Mouse (Mus musculus): ENCODE results near the gene Cryba4.

The Cryba4 gene

GRCm38 (mm10) chr5:112252400-112252799 lies at the start of gene Cryba4:
Cryba4 (minus strand) TSS chr5:112252518.
- in situ Hi-C loops (cut with MboI, MseI), result no loop called here

DNA sequence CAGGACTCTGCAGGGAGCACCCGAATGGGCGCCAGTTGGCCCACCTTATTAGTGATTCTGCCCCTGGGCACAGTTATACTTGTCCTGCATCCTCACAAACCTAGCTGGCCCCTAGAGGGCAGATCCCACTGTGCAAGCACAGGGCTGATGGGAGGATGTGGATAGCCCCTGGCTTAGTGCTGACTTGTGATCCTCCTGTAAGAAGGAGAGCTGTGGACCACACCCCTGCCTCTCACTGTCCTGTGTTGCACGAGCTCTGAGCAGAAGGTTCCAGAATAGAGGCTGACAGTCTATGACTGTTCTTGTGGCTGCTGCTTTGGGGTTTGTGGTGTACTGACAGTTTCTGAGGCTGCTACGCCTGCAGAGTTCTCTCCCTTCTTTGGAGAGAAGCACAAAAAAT lies 49.4 kb upstream of the Cryba4 start:
- in situ Hi-C loops (cut with MboI, MseI), result no loop called here

DNA sequence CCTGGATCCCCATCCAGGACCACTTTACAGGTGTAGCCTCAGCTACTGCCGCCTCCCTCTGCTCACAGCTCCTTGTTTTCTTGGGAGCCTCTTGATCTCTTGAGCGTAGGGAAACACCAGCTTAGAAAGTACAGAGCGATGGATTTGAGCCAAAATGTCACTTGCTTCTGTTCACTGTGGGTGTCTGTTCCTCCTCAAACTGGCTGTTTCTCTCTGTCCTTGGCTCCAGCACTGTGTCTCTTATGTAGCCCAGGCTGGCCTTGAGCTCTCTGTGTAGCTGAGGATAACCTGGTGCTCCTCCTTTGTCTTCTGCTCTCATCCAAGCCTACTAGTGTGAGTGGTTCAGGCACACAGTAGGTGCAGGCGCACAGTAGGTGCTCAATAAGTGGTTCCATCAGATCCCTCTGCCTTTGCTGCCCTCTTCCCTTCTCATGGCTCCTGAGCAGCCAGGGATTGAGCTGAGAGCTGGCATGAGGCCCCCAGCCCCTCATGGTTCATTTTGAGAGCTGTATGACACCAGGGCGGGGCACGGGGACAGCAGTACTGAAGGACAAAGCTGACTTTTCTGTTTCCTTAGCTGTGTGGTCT lies 48.5 kb upstream of the Cryba4 start:
- in situ Hi-C loops (cut with MboI, MseI), result no loop called here

DNA sequence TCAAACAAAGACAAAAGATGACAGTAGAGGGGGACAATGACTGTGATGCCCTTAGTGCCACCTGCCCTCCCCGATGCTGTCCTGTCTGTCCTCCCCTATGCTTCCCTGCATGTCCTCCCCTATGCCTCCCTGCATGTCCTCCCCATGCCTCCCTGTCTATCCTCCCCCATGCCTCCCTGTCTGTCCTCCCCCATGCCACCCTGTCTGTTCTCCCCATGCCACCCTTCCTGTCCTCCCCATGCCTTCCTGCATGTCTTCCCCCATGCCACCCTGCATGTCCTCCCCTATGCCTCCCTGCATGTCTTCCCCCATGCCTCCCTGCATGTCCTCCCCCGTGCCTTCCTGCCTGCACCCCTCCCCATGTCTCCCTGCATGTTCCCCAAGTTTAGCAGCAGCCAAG lies 47.8 kb upstream of the Cryba4 start:
- in situ Hi-C loops (cut with MboI, MseI), result no loop called here

DNA sequence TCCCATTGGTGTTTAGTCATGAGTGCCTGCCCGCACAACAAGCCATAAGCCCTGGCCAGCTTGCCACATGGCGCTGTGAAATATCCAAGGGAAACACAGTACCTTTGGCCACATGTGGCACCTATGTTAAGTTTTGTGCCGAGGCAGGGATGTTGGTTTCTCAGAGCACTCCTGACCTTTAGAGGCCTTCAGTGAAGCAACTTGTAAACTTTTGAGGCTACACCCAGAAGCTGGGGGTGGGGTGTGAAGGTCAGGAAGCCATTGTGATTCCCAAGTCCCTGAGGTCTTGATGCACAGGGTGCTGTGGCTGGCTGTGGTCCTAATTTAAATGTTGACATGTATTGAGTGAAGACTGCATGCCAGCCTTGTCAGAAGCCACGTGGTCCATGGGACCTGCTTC lies 47.1 kb upstream of the Cryba4 start:
- in situ Hi-C loops (cut with MboI, MseI), result no loop called here

- in situ Hi-C loops (cut with MboI, MseI), result no loop called here
These were observed 46.1 kb upstream of the Cryba4 start for GRCm38 (mm10) chr5:112298226-112298988.

- in situ Hi-C loops (cut with MboI, MseI), result no loop called here
These were observed 44.9 kb upstream of the Cryba4 start for GRCm38 (mm10) chr5:112297257-112297656.

DNA sequence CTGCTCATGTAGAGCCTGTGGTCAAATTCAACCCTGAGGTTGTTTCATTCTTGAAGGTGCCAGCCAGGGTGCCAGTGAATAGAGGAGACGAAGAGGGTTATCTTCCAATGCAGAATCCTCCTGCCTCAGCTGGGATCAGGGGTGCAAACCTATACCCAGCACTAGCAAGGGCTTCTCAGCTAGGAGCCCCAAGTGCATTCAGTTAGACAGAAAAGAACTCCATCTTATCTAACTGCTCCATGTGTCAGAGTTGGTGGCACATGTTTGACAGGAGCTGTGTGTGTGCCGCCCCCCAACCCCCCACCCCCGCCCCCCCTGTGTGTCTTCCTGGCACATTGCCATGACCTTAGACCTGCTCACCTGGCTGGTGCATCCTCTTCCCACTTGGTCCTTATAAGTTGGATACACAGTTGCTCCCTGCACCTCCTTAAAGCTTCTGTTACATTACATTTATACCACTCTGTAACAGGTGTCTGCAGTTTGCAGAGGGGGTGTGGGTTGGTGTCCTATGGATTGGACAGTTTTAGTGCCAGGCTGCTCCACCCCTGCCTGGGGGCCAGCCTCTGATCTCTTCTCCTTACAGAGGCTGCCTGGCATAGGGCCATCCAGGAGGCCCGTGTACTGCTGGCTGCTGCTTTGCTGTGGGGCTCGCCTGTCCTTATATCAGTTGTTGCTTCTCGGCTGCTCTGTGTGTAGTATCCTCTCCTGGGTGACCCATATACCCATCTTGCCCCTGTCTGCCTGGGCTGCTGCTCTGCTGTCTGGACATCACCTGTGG lies 44.3 kb upstream of the Cryba4 start:
- in situ Hi-C loops (cut with MboI, MseI), result no loop called here

GRCm38 (mm10) chr5:112295564-112295963 lies 43.2 kb upstream of the Cryba4 start:
- in situ Hi-C loops (cut with MboI, MseI), result no loop called here

- in situ Hi-C loops (cut with MboI, MseI), result no loop called here
These were observed 42.8 kb upstream of the Cryba4 start for GRCm38 (mm10) chr5:112295162-112295561.

- in situ Hi-C loops (cut with MboI, MseI), result no loop called here
These were observed 42.4 kb upstream of the Cryba4 start for GRCm38 (mm10) chr5:112294696-112295095.

GRCm38 (mm10) chr5:112293800-112294199 lies 41.5 kb upstream of the Cryba4 start:
- in situ Hi-C loops (cut with MboI, MseI), result no loop called here

DNA sequence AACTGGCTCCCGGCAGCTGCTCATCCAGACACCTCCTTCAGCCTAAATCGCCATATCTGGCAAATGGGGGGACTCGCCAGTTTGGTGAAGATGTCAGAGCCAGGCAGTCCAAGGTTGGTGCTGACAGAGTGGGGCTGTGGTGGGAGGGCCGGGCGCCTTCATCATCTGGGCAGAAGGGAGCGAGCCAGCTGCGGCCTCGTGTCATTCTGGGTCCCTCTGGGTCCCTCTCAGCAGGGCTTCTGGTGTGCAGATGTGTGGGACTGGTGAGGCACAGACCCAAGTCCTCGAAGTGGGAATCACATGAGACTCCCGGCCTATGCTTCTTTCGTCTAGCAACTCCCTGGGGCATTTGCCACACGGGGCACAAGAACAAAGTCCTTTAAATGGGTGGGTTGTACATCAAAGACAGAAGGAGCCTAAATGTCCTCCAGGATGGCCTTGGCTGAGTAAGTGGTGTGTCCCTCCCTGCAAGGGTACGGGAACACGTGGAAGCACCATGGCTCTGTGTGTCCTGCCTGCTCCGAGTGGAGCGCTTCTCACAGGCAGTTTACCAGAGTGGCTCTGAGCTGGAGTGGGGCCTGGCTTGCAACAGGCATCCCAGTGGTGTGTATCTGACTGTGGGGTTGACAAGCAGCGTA lies 40.1 kb upstream of the Cryba4 start:
- in situ Hi-C loops (cut with MboI, MseI), result no loop called here

DNA sequence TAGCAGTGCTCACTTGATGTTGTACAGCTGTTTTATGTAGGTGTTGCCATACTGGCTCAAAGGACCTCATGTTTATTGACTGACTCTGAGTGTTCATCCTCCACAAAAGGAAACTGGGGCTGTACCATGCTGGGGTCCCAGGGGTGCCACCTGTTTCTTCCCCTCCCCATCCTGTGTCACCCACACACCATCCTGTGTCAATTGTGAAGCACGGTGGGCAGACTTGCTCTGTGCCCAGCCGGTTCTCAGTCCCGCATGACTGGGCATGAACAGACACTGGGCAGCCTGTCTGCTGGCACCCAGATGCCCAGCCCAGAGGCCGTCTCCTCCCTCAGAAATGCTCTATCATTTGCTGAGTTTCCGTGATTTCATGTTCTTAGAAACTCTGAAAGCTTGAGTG lies 39.5 kb upstream of the Cryba4 start:
- in situ Hi-C loops (cut with MboI, MseI), result no loop called here

GRCm38 (mm10) chr5:112290536-112290880 lies 38.2 kb upstream of the Cryba4 start:
- in situ Hi-C loops (cut with MboI, MseI), result no loop called here

GRCm38 (mm10) chr5:112289819-112290535 lies 37.7 kb upstream of the Cryba4 start:
- in situ Hi-C loops (cut with MboI, MseI), result no loop called here

- in situ Hi-C loops (cut with MboI, MseI), result no loop called here
These were observed 36.9 kb upstream of the Cryba4 start for GRCm38 (mm10) chr5:112289236-112289635.

DNA sequence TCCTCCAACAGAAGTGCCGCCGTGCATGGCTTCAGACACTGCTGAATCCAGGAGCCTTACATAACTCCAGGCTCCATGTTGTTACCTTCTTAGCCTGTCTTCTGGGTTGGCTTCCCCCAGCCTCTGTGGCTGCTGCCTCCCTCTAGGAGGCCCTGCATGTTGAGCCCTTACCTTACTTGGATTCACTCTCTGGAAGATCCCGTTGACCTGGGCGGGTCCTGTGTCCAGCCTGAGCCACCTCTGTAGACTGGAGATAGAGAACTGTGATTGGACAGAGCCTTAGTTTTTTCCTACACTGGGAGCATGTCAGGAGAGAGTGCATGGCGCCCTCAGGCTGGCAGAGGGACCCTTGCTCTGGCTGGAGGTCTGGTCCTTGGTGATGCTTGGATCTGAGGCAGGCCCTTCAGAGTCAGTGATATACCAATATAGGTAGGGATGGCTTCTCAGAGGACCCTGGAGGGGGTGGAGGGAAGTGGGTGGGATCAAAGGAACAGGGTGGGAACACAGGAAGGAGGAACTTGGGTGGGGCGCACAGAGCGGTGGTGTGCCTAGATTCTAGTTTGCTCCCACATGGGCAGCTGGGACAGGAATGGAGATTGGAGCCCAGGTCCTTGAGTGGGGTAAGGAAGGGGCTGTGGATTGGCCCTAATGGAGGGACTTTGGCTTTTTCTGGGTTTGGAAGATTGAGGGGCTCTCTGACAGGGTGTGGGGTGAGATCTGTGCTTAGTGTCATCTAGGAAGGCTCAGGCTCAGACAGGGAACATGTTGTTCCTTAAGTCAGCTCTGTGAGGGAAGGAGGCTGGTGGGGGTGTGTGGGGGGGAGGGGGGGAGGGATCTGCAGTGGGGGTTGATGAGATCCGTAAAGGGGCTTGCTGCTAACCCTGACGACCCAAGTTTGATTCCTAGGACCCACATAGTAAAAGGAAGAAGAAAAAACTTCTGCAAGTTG lies 36.1 kb upstream of the Cryba4 start:
- in situ Hi-C loops (cut with MboI, MseI), result no loop called here

DNA sequence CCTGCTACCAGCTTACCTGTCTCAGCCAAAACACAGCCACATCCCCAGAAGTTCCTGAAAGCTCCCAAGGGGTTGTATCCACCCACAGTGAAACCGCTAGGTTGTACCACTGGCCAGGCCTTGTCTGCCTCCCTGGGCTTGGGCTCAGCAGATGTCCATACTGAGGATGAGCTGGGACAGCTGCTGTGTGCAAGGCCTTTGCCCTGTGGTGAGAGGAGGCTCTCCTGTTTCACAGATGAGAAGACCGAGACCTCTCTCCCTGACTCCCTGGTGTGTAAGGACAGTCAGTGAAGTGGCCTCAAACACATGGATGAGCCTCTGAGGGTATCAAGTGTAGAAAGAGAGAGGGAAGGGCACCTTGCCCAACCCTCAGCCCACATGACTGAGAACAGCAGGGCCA lies 35.3 kb upstream of the Cryba4 start:
- in situ Hi-C loops (cut with MboI, MseI), result no loop called here

DNA sequence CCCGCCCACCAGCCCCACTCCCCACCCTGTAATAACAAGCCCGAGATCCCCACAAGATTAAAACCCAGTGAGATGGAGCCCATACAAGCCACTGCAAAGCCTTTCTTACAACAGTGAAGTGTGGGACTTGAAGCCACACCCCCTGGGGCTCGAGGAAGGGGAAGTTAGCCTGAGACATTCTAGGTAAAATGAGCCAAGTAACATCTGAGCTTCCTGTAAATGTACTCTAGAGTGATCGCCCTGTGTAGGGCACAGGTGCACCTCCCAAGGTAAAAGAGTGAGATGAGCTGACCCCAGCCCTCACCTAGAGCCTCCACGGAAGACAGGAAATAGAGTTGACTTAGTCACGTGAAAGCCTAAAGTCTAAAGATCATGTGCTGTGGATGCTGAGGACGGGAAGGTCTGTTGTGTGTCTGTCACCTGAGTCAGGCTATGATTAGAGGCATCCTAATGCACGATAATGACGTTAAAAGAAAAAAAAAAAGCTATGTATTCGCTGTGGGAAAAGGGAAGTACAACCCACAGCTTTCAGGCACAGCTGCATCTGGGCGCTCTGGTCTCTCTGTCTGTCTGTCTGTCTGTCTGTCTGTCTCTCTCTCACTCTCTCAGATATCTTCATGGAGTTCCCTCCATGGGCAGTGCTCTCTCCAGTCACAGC lies 34.8 kb upstream of the Cryba4 start:
- in situ Hi-C loops (cut with MboI, MseI), result no loop called here

Measured in T-helper 17 cell (primary cell).